In the genomic region with DNA sequence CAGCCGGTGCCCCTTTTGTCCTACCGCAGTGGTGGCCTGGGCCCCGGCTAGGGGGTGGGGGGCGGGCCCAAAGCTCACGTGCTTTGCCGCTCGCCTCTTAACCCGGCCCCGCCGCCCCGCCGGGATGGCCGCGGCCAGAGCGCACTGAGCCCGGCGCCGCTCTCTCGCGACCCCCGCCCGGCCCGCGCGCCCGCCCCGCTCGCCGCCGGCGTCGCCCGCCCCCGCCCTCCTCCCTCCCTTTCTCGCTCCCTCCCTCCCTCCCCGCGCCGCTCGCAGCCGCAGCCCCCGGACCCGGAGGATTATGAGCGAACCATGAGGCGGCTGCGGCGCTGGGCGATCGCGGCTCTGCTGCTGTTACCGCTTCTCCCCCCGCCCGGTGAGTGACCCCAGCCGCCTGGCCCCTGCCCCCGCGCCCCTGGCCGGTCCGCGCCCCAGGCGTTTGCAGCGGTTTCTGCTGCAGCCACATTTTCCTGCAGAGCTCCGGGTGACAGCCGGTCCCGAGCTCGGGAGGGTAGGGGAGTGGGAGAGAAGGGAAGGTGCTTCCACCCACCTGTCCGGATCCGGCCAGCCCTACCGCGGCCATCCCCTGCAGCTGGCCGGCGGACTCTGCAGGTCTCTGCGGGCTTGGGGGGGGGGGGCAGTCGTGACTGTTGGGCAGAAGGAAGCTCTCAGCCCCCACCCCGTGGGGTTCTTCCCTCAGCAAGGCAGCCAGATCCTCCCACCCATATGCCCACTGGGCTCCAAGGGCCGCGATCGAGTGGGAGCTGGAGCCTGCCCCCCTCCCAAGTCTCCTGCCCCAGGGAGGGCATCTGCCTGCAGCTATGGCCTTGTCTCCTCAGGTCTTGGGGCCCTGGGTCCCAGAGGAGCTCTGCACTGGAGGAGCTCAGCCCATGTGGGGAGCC, we compare ENCODE assay signal across 8 mouse cellular contexts. TPM values are rescaled to one million over a fixed set of nuclear protein-coding genes. Genes with fewer than 3 reads are reported as not detected.
DNase-seq lines count a peak whose midpoint lies in the region; ATAC-seq and TF ChIP-seq lines count a peak whose summit lies in the region.

Gene Adam11, plus strand, starts transcription at position 131 of the 902 bp plus-strand sequence.

- H3K79me2 ChIP-seq in liver, adult 2 months (ENCODE audit: control insufficient read depth, insufficient read depth, low read length), result no peaks in the 10 kb centered on the region

- no peaks in the 10 kb centered on the region for H3K27me3 ChIP-seq in liver, adult 2 months (ENCODE audit: control insufficient read depth, insufficient read depth, low read length)
- H3K27me3 ChIP-seq in forebrain, embryonic 13.5 days, result peaks cover 25% of the 10 kb centered on the region
- peaks cover 57% of the 10 kb centered on the region for H3K27me3 ChIP-seq in limb, embryonic 12.5 days
- H3K27me3 ChIP-seq in stomach, embryonic 14.5 days (ENCODE audit: control insufficient read depth, insufficient read depth, low read length), result no peaks in the 10 kb centered on the region

- no peaks in the 10 kb centered on the region for H3K9me3 ChIP-seq in forebrain, embryonic 13.5 days (replicated peaks)
- no peaks in the 10 kb centered on the region for H3K9me3 ChIP-seq in limb, embryonic 12.5 days
- no peaks in the 10 kb centered on the region for H3K9me3 ChIP-seq in stomach, embryonic 14.5 days (ENCODE audit: control insufficient read depth, low read depth, low read length)

- H3K9ac ChIP-seq in liver, adult 2 months (ENCODE audit: low read depth, low read length), result peak within 1 kb of the TSS; percentile 79
- peak within 1 kb of the TSS; percentile 89 for H3K9ac ChIP-seq in forebrain, embryonic 13.5 days
- H3K9ac ChIP-seq in limb, embryonic 12.5 days (replicated peaks), result peak within 1 kb of the TSS; percentile 75
- H3K9ac ChIP-seq in stomach, embryonic 14.5 days (replicated peaks; ENCODE audit: low read depth, low read length), result peak within 1 kb of the TSS; percentile 22; the same call in 1 of the 2 replicates

- ATAC-seq in forebrain, embryonic 13.5 days, result peak; percentile 55
- peak; percentile 23; the same call in 1 of the 2 replicates for ATAC-seq in limb, embryonic 12.5 days (ENCODE audit: insufficient number of reproducible peaks, insufficient read depth, low FRiP score, low TSS enrichment, low read depth)
- ATAC-seq in stomach, embryonic 14.5 days (ENCODE audit: insufficient number of reproducible peaks, insufficient read depth, low FRiP score, low read depth), result peak; percentile 42; the same call in 1 of the 2 replicates

- TF ChIP-seq POLR2A in liver, adult 2 months (IDR thresholded peaks at IDR 0.05; ENCODE audit: extremely low read depth, insufficient read depth, low read length), result no peak

- peak within 1 kb of the TSS; percentile 99 for H3K4me2 ChIP-seq in forebrain, embryonic 13.5 days
- H3K4me2 ChIP-seq in limb, embryonic 12.5 days, result peak within 1 kb of the TSS; percentile 100
- peak within 1 kb of the TSS; percentile 99 for H3K4me2 ChIP-seq in stomach, embryonic 14.5 days (replicated peaks; ENCODE audit: low read depth, low read length)

- DNase-seq in adrenal gland, postnatal 4 days (ENCODE audit: low spot score in 2 of 2), result no peak
- DNase-seq in adrenal gland, adult 8-10 months, result no peak
- DNase-seq in liver, adult 2 months (ENCODE audit: extremely low read depth, low read depth, low spot score), result no peak
- DNase-seq in liver, result no peak
- no peak for DNase-seq in right cerebral cortex, postnatal 10 days (ENCODE audit: low spot score in 2 of 2)

- 3% methylated on average over 52 of the region's 76 CpGs for WGBS in liver, adult 2 months
- under 1% methylated on average over 57 of the region's 76 CpGs for WGBS in forebrain, embryonic 13.5 days
- under 1% methylated on average over 52 of the region's 76 CpGs for WGBS in limb, embryonic 12.5 days
- 1% methylated on average over 61 of the region's 76 CpGs for WGBS in stomach, embryonic 14.5 days

- no peak within 1 kb of the TSS for H3K27ac ChIP-seq in liver, adult 2 months (replicated peaks; ENCODE audit: insufficient read depth, low read depth, low read length)
- H3K27ac ChIP-seq in forebrain, embryonic 13.5 days, result no peak within 1 kb of the TSS
- H3K27ac ChIP-seq in limb, embryonic 12.5 days, result no peak within 1 kb of the TSS
- H3K27ac ChIP-seq in stomach, embryonic 14.5 days (ENCODE audit: low read length), result no peak within 1 kb of the TSS

- TF ChIP-seq CTCF in liver, adult 2 months (IDR thresholded peaks at IDR 0.05; ENCODE audit: low read depth, low read length), result no peak

- peak within 1 kb of the TSS; percentile 63 for H3K4me3 ChIP-seq in liver, adult 2 months (ENCODE audit: insufficient read depth, low read depth, low read length)
- peak within 1 kb of the TSS; percentile 67 for H3K4me3 ChIP-seq in forebrain, embryonic 13.5 days
- H3K4me3 ChIP-seq in limb, embryonic 12.5 days (replicated peaks), result peak within 1 kb of the TSS; percentile 65
- peak within 1 kb of the TSS; percentile 58 for H3K4me3 ChIP-seq in stomach, embryonic 14.5 days (ENCODE audit: low read depth, low read length)

- no peaks in the 10 kb centered on the region for H3K4me1 ChIP-seq in liver, adult 2 months (ENCODE audit: control insufficient read depth, insufficient read depth, low read length)
- H3K4me1 ChIP-seq in forebrain, embryonic 13.5 days, result peaks cover 21% of the 10 kb centered on the region
- peaks cover 14% of the 10 kb centered on the region for H3K4me1 ChIP-seq in limb, embryonic 12.5 days (replicated peaks)
- peaks cover 9% of the 10 kb centered on the region; the same call in 1 of the 2 replicates for H3K4me1 ChIP-seq in stomach, embryonic 14.5 days (ENCODE audit: control insufficient read depth, insufficient read depth, low read length)

- H3K36me3 ChIP-seq in liver, adult 2 months (ENCODE audit: control insufficient read depth, insufficient read depth, low read length), result no peaks in the 10 kb centered on the region
- H3K36me3 ChIP-seq in forebrain, embryonic 13.5 days (ENCODE audit: poor library complexity, severe bottlenecking), result no peaks in the 10 kb centered on the region
- H3K36me3 ChIP-seq in limb, embryonic 12.5 days, result no peaks in the 10 kb centered on the region
- H3K36me3 ChIP-seq in stomach, embryonic 14.5 days (ENCODE audit: control insufficient read depth, insufficient read depth, low read length), result no peaks in the 10 kb centered on the region

RNA-seq across cellular contexts. Expression of gene Adam11, which starts in this region (rescaled TPM):
- 10 to 100 TPM; 17.4 to 17.6 TPM for total RNA-seq in adrenal gland, postnatal 4 days (2021)
- total RNA-seq in adrenal gland, adult 8-10 months (2022), result 10 to 100 TPM in 2 of 4 experiments, 1 to 10 TPM in 2; 2.0 to 13.0 (median 8.0) TPM
- 2.1 and 3.4 TPM in 2 replicates for total RNA-seq in liver, adult 2 months (2014; rRNA removed)
- polyA plus RNA-seq in liver, adult 2 months (2012; rRNA removed), result 4.3 and 8.7 TPM in 2 replicates
- polyA plus RNA-seq in forebrain, embryonic 13.5 days (2015; fragmentation: Nextera tagmentation; extraction: Ambion mirVana), result 16.1 and 22.6 TPM in 2 replicates
- polyA plus RNA-seq in limb, embryonic 12.5 days (2016; fragmentation: Nextera tagmentation; extraction: Ambion mirVana), result 20.9 and 22.2 TPM in 2 replicates
- polyA plus RNA-seq in stomach, embryonic 14.5 days (2014; fragmentation: Nextera tagmentation; extraction: Ambion mirVana), result 5.5 and 6.8 TPM in 2 replicates

Comparison
In these comparisons a context has a peak if more than half of its experiments do, and no peak if none do; other contexts are left out.
1. H3K9ac ChIP-seq: peak in every context shown above with its lines; median percentile 89 in forebrain, embryonic 13.5 days; 79 in liver, adult 2 months; 75 in limb, embryonic 12.5 days; 22 in stomach, embryonic 14.5 days.